Mouse (Mus musculus): ENCODE data around the gene Gm39115.
"Not testable (repeated sequence)": the region's sequence is repeated elsewhere in the genome, so short reads cannot be mapped to it uniquely, and the experiment has no call there.

Gene Gm39115

GRCm38 (mm10) chr7:142135934-142136333 lies at the start of gene Gm39115:
Gene Gm39115 (minus strand): TSS chr7:142136034.
- in situ Hi-C loops (cut with MseI, MboI) = not testable (repeated sequence)

DNA sequence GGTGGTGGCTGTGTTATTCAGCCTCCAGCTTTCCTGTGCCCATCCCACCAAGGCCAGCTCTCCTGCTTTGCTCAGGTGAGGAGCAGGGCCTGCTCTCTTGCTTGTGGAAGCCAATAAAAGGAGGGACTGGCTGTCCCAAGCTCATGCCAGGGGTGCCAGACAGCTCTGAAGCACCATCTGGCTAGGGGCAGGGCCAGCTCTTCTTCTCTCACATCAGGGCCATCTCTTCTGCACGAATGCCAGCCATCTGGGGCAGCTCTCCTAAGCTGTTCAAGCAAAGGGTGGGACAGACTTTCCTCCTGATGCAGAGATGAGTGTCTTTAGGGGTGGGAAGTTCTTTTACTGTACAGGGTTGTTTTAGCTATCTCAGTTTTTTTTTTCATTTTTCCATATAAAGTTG lies 45.2 kb upstream of the Gm39115 start:
- in situ Hi-C loops (cut with MseI, MboI) = no loop called here

DNA sequence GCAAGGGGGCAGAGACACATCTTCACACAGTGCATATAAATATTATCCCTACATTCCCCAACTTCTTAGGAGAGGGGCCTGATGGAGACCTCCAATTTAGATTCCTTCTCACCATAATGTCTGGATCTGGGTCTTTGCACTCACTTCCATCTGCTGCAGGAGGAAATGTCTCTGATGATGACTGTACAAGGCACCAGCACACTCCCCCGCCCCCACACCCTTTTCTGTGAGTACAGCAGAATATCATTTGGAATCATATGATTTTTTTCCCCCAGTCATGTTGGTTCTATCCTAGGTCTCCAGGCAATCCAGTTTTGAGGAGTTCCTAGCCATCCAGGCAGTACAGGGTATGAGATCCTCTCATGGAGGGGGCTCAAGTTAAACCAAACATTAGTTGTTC lies 42.9 kb upstream of the Gm39115 start:
- in situ Hi-C loops (cut with MseI, MboI) = no loop called here

DNA sequence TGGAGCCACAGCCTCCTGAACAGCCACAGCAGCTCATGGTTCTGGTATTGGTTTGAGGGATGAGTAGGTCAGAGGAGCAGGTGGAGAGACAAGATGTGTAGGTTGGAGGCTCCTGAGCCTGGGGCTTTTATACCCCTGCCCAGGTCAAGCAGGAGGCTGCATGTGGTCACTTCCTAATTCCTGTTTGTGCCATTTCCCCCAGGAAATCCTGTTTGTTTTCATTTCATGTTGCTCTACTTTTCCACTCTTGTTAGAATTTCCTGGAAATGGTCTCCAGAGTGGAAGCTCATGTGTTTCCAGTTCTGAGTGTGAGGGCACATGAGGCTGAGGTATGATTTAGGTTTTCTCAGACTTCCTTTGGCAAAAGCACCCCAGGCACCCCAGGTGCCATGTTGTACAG lies 40.1 kb upstream of the Gm39115 start, which contains the start of gene Krtap5-2:
Krtap5-2 (minus strand) TSS at position 101 of the 400 bp plus-strand sequence.
- in situ Hi-C loops (cut with MseI, MboI) = not testable (repeated sequence)

- in situ Hi-C loops (cut with MseI, MboI) = no loop called here
These were observed 34.0 kb upstream of the Gm39115 start for GRCm38 (mm10) chr7:142169836-142170235.

DNA sequence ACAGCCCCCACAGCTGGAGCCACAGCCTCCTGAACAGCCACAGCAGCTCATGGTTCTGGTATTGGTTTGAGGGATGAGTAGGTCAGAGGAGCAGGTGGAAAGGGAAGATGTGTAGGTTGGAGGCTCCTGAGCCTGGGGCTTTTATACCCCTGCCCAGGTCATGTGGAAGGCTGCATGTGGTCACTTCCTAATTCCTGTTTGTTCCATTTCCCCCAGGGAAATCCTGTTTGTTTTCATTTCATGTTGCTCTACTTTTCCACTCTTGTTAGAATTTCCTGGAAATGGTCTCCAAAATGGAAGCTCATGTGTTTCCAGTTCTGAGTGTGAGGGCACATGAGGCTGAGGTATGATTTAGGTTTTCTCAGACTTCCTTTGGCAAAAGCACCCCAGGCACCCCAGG lies 29.8 kb upstream of the Gm39115 start, which contains the start of gene Gm4553:
Gm4553 (minus strand) TSS at position 101 of the 400 bp plus-strand sequence.
- in situ Hi-C loops (cut with MseI, MboI) = not testable (repeated sequence)

GRCm38 (mm10) chr7:142159366-142159765 lies 23.5 kb upstream of the Gm39115 start:
- in situ Hi-C loops (cut with MseI, MboI) = no loop called here

DNA sequence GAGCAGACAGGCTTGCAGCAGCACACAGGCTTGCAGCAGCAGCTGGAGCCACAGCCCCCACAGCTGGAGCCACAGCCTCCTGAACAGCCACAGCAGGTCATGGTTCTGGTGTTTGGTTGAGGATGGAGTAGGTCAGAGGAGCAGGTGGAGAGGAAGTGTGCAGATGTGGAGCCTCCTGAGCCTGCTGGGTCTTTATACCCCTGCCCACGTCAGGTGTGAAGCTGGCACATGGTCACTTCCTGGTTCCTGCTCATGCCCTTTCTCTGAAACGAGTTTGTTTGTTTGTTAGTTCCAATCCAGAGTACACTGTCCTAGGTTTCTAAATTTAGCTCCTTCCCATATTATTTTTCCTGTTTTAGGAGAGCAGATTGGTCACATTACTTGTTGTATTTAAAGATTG lies 21.2 kb upstream of the Gm39115 start, which contains the start of gene Gm29735:
Gm29735 (minus strand) TSS at position 101 of the 400 bp plus-strand sequence.
- in situ Hi-C loops (cut with MseI, MboI) = not testable (repeated sequence)

DNA sequence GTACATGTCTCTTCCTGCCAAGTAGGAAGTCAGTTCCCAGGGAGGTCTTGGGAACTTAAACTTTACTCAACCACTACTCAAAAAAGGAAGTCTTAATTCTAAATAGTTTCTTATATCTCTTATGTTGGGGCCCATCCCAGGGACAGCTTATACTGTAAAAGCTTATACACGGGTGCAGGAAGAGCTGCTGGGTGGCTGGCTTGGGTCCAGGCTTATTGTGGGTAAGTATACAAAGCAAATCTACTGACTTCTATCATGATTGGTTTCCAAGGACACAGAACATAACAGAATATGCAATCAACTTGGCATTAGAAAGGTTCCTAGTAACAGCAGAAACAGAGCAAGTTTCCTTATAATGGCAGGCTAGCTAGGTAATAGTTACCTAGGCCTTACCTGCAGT lies 19.5 kb upstream of the Gm39115 start:
- in situ Hi-C loops (cut with MseI, MboI) = no loop called here

DNA sequence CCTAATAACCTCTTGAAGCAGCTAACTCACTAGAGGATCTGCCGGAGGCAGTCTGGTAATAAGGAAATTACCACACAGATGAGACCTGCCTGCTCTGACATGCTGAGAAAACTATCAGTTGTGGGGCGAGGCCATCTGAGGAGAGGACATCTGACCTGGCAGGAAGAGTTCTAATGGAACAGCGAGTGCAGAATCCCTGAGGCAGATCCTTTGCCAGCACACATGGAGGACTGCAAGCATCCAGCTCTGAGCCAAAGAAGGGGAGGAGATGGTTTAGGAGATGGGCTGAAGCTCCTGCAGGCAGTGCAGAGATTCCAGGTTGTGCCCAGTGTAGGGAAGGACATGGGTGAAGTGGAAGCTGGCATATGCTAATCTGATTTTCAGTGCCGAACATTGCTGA lies 16.4 kb upstream of the Gm39115 start:
- in situ Hi-C loops (cut with MseI, MboI) = no loop called here

- in situ Hi-C loops (cut with MseI, MboI) = loop anchor here in 1 of 2 experiments (10.0 kb wide), 1 partner anchor 96 kb away; the partner anchor contains the start of gene Gm40460
These were observed 12.8 kb upstream of the Gm39115 start for GRCm38 (mm10) chr7:142148633-142149032.

DNA sequence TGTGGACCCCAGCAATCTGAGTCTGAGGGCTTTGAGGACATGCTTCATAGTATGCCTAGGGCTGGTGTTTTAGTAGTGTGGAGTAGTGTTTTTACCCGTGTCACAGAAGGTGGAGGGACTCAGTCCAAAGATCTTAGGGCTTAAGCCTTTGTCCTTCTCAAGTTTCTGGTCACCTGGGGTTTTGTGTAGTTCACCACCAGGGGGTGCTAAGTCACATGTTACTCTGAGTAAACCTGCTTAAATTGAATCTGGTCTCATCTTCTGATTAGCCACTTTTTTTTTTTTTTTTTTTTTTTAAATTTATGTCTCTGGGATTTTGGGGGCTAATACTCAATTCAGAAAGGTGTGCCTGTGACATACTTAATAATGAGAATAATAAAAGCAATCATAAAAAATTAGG lies 10.2 kb upstream of the Gm39115 start:
- in situ Hi-C loops (cut with MseI, MboI) = loop anchor here in 1 of 2 experiments (10.0 kb wide), 1 partner anchor 99 kb away; the partner anchor contains the start of gene Gm40460

DNA sequence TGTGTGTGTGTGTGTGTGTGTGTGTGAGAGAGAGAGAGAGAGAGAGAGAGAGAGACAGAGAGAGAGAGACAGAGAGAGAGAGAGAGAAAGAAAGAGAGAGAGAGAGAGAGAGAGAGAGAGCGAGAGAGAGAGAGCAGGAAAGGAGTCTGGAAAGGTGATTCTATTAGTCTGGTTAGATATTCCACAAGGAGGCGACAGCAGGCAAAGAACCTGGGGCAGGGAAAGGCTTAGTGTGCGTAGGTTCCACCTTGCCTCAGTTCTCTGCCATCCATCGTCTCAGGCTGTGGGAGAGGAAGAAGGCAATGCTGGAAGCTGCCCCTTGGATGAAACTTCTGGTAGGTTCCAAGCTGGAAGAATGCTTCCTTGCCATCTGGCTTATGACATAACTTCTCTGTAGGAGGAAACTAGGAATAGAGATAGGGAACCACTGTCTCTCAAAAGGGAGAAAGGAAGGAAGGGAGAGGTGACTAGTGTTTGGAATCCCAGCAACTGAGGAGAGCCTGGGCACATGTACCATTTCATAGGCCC lies 9.6 kb upstream of the Gm39115 start:
- in situ Hi-C loops (cut with MseI, MboI) = loop anchor here in 1 of 2 experiments (10.0 kb wide), 1 partner anchor 99 kb away; the partner anchor contains the start of gene Gm40460

DNA sequence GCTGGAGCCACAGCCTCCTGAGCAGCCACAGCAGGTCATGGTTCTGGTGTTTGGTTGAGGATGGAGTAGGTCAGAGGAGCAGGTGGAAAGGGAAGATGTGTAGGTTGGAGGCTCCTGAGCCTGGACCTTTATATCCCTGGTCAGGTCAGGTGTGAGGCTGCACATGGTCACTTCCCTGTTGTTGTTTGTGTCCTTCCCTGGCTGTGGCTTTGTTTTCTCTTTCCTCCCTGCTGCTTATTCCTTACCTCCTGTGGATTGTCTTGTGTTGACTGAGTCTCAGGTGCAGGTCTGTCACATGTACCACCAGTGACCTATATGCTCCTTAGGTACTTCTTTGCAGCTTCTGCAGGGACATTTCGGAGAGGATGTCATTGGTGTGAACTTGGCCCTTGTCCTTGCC lies 8.7 kb upstream of the Gm39115 start, which contains the start of gene Gm45337:
Gm45337 (minus strand) TSS at position 101 of the 400 bp plus-strand sequence.
- in situ Hi-C loops (cut with MseI, MboI) = loop anchor here in 1 of 2 experiments (10.0 kb wide), 1 partner anchor 100 kb away; the partner anchor contains the start of gene Gm40460

- in situ Hi-C loops (cut with MseI, MboI) = loop anchor here in 1 of 2 experiments (10.0 kb wide), 1 partner anchor 101 kb away; the partner anchor contains the start of gene Gm40460
These were observed 7.7 kb upstream of the Gm39115 start for GRCm38 (mm10) chr7:142143506-142144010.

DNA sequence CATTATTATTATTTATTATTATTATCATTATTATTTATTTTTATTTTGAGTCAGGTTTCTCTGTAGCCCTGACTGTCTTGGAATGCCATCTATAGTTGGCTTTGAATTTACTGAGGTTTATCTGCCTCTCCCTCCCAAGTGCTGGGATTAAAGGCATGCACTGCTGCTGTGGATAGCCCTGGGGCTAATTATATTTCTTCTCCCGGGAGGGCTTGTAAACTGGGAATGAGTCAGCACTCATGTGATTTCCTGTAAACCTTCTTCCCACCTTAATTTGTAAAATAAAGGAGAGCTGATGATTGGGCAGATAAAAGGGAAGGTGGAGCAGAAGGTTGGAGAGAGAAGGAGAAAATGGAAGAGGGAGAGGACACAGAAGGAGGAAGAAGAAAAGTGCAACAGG lies 4.9 kb upstream of the Gm39115 start:
- in situ Hi-C loops (cut with MseI, MboI) = loop anchor here in 1 of 2 experiments (10.0 kb wide), 1 partner anchor 104 kb away; the partner anchor contains the start of gene Gm40460

DNA sequence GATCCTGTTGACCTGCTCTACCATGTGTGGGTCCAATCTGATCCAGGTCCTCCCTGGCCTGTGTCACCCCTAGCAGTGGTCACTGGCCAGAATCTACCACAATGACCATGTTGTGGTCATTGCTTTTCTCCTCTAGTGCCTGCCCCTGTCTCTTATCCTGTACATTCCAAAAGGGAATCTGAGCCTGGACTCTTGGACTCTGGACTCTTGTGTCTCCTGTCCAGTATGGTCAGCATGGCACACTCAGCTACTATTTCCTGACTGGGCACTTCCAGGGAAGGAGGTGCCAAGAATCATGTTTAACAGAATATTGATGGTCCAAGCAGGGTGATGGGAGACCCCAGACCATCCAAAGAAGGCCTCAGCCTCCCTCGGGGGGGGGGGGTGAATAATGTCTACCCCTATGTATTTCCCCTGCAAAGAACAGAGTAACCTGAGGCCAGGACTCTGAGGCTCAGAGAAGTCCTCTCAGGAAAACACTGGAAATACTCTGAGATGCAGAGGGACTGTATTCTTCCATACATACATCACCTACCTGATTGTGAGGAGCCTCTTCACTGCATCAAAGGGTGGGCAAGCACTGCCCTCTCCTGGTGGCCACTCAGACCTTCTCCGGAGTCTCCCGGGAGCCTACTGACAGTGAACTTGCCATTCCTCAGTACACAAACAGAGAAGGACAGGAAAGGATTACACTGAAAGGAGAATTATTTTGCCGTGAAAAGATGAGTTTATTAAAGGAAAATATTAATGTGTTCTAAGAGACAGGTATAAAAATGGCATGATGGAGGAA lies 1.4 kb downstream of the Gm39115 start:
- in situ Hi-C loops (cut with MseI, MboI) = no loop called here

GRCm38 (mm10) chr7:142128843-142129242 lies 7.0 kb downstream of the Gm39115 start:
- in situ Hi-C loops (cut with MseI, MboI) = no loop called here

DNA sequence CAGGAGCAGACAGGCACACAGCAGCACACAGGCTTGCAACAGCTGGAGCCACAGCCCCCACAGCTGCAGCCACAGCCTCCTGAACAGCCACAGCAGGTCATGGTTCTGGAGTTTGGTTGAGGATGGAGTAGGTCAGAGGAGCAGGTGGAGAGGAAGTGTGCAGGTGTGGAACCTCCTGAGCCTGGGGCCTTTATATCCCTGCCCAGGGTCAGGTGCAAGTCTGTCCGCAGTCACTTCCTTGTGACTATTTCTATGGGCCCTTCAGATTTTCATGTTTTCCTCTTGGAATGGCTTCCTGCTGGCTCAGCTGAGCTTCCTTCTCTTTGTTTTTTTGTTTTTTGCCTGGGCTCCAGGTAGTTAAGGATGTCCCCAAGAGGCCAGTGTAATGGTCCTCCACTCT lies 15.2 kb downstream of the Gm39115 start, which contains the start of gene Gm45618:
Gm45618 (minus strand) TSS at position 101 of the 400 bp plus-strand sequence.
- in situ Hi-C loops (cut with MseI, MboI) = not testable (repeated sequence)

GRCm38 (mm10) chr7:142119632-142120031 lies 16.2 kb downstream of the Gm39115 start:
- in situ Hi-C loops (cut with MseI, MboI) = no loop called here

DNA sequence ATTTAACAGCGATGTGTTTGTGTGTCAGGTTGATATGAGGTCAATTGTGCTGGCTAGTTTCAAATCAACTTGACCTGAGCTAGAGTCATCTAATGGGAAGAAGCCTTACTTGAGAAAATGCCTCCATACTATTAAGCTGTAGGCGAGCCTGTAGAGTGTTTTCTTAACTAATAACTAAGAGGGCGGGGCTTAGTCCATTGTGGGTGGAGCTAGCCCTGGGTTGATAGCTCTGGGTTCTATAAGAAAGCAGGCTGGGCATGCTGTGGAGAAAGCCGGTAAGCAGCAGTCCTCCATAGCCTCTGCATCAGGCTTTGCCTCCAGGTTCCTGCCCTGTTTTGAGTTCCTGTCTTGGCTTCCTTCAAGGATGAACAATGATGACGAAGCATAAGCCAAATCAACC lies 31.1 kb downstream of the Gm39115 start:
- in situ Hi-C loops (cut with MseI, MboI) = no loop called here

GRCm38 (mm10) chr7:142097776-142098175 lies 38.1 kb downstream of the Gm39115 start:
- in situ Hi-C loops (cut with MseI, MboI) = no loop called here
